Mouse (Mus musculus) kidney, embryonic 15.5 days (tissue): ENCODE results near the gene Tut4. TPM values are rescaled to one million over a fixed set of nuclear protein-coding genes. Genes with fewer than 3 reads are reported as not detected.
A peak's percentile ranks its signal among the peaks of the same experiment; 100 is the strongest.

ENCODE experiments used
- ATAC-seq: fragments of 200-750 bp; cut with Nextera tagmentation; replicated peaks from 2 replicates; pipeline ENCODE4 v1.8.0; 2017; ENCODE audit warnings: moderate TSS enrichment; ENCODE audit not compliant: low FRiP score
- H3K27ac ChIP-seq: fragments of 300-500 bp; sonication (generic); 2 replicates; pipeline ENCODE4 v1.5.1; 2015; ENCODE audit warnings: mild to moderate bottlenecking, inconsistent platforms
- H3K27me3 ChIP-seq: fragments of 300-500 bp; sonication (generic); 2 replicates; pipeline ENCODE4 v1.6.1; 2015; ENCODE audit warnings: inconsistent platforms
- H3K36me3 ChIP-seq: fragments of 300-500 bp; sonication (generic); 2 replicates; pipeline ENCODE4 v1.6.1; 2015; ENCODE audit warnings: inconsistent platforms
- H3K4me1 ChIP-seq: fragments of 300-500 bp; sonication (generic); 2 replicates; pipeline ENCODE4 v1.6.1; 2015; ENCODE audit warnings: inconsistent platforms
- H3K4me2 ChIP-seq: fragments of 300-500 bp; sonication (generic); 2 replicates; pipeline ENCODE4 v1.6.1; 2015; ENCODE audit warnings: moderate library complexity, mild to moderate bottlenecking, inconsistent platforms
- H3K4me3 ChIP-seq: fragments of 300-500 bp; sonication (generic); replicated peaks from 2 replicates; pipeline ENCODE4 v1.5.1; 2015; ENCODE audit warnings: mild to moderate bottlenecking, inconsistent platforms
- H3K9ac ChIP-seq: fragments of 300-500 bp; sonication (generic); 2 replicates; pipeline ENCODE4 v1.6.1; 2015; ENCODE audit warnings: mild to moderate bottlenecking, inconsistent platforms
- H3K9me3 ChIP-seq: fragments of 300-500 bp; sonication (generic); replicated peaks from 2 replicates; pipeline ENCODE4 v1.6.1; 2016; ENCODE audit warnings: inconsistent platforms
- WGBS: fragments of 180-500 bp; shearing (Covaris S2); methylation state at CpG from one replicate; pipeline ENCODE4 v1.1.7; 2015; ENCODE audit warnings: mixed read lengths; 5-methylcytosine and 5-hydroxymethylcytosine counted together
- polyA plus RNA-seq: library from polyadenylated mRNA; unstranded; fragments of >200 nt; fragmentation: Nextera tagmentation; extraction: Ambion mirVana; gene quantifications from 2 replicates; pipeline ENCODE4 v1.2.1, GENCODE M21; 2015

The Tut4 gene
- polyA plus RNA-seq, 1 experiment from 2014 or later = 74.0 TPM

GRCm38 (mm10) chr4:108438082-108438840 is 21.0 kb upstream of the Tut4 start:
- H3K36me3 ChIP-seq = no peaks in the 10 kb centered on the region
- no peak for ATAC-seq
- H3K9me3 ChIP-seq = no peaks in the 10 kb centered on the region
- H3K9ac ChIP-seq = no peak overlapping the region
- no peak overlapping the region for H3K4me3 ChIP-seq
- H3K27ac ChIP-seq = no peak overlapping the region
- no peaks in the 10 kb centered on the region for H3K27me3 ChIP-seq
- H3K4me1 ChIP-seq = peaks cover 8% of the 10 kb centered on the region
- H3K4me2 ChIP-seq = no peak overlapping the region
- 62% methylated on average over 6 of the region's 6 CpGs for WGBS

- no peaks in the 10 kb centered on the region for H3K4me1 ChIP-seq
- no peaks in the 10 kb centered on the region for H3K36me3 ChIP-seq
- whole genome bisulfite sequencing = 84% methylated on average over 7 of the region's 7 CpGs
- no peak overlapping the region for H3K9ac ChIP-seq
- no peak overlapping the region for H3K4me2 ChIP-seq
- H3K27me3 ChIP-seq = no peaks in the 10 kb centered on the region
- no peak overlapping the region for H3K4me3 ChIP-seq
- H3K27ac ChIP-seq = no peak overlapping the region
- H3K9me3 ChIP-seq = no peaks in the 10 kb centered on the region
- no peak for ATAC-seq
Observed at GRCm38 (mm10) chr4:108448091-108448490, 11.1 kb upstream of the Tut4 start.

GRCm38 (mm10) chr4:108456028-108456427 is 3.2 kb upstream of the Tut4 start:
- H3K36me3 ChIP-seq = no peaks in the 10 kb centered on the region
- WGBS = 72% methylated on average over 2 of the region's 2 CpGs
- no peak for ATAC-seq

GRCm38 (mm10) chr4:108458201-108458741 is 955 bp upstream of the Tut4 start:
- peaks cover 12% of the 10 kb centered on the region for H3K4me1 ChIP-seq
- peak overlapping the region; percentile 4; the same call in 1 of the 2 replicates for H3K9ac ChIP-seq
- H3K27me3 ChIP-seq = no peaks in the 10 kb centered on the region
- H3K27ac ChIP-seq = peak overlapping the region; percentile 99
- ATAC-seq = no peak
- H3K4me3 ChIP-seq = peak overlapping the region; percentile 75
- H3K4me2 ChIP-seq = peak overlapping the region; percentile 88
- peaks cover 9% of the 10 kb centered on the region; the same call in 1 of the 2 replicates for H3K36me3 ChIP-seq
- no peaks in the 10 kb centered on the region for H3K9me3 ChIP-seq
- WGBS = 23% methylated on average over 5 of the region's 5 CpGs

More at GRCm38 (mm10) chr4:108456028-108456427, 3.2 kb upstream of the Tut4 start:
- no peaks in the 10 kb centered on the region for H3K9me3 ChIP-seq
- no peaks in the 10 kb centered on the region for H3K27me3 ChIP-seq
- H3K9ac ChIP-seq = no peak overlapping the region
- H3K4me2 ChIP-seq = no peak overlapping the region
- peaks cover 8% of the 10 kb centered on the region for H3K4me1 ChIP-seq
- H3K27ac ChIP-seq = no peak overlapping the region
- H3K4me3 ChIP-seq = no peak overlapping the region

- peak overlapping the region; percentile 88 for H3K4me2 ChIP-seq
- H3K9ac ChIP-seq = peak overlapping the region; percentile 90
- peak; percentile 60 for ATAC-seq
- WGBS = under 1% methylated on average over 58 of the region's 59 CpGs
- peak overlapping the region; percentile 75 for H3K4me3 ChIP-seq
- H3K4me1 ChIP-seq = peaks cover 15% of the 10 kb centered on the region
- H3K9me3 ChIP-seq = no peaks in the 10 kb centered on the region
- no peaks in the 10 kb centered on the region for H3K27me3 ChIP-seq
- peak overlapping the region; percentile 99 for H3K27ac ChIP-seq
- H3K36me3 ChIP-seq = peaks cover 9% of the 10 kb centered on the region; the same call in 1 of the 2 replicates
Observed at GRCm38 (mm10) chr4:108460156-108460923, 1.1 kb downstream of the Tut4 start.

- no peak for ATAC-seq
- H3K9ac ChIP-seq = peak overlapping the region; percentile 90; the same call in 1 of the 2 replicates
Observed at GRCm38 (mm10) chr4:108461262-108461903, 2.2 kb downstream of the Tut4 start.

GRCm38 (mm10) chr4:108473586-108473985 is 14.4 kb downstream of the Tut4 start:
- H3K9me3 ChIP-seq = no peaks in the 10 kb centered on the region
- H3K4me1 ChIP-seq = 0 out of 2 replicates have a peak, but pooled peaks cover 3% of the 10 kb centered on the region
- no peak overlapping the region for H3K27ac ChIP-seq
- peaks cover 2% of the 10 kb centered on the region; the same call in 1 of the 2 replicates for H3K36me3 ChIP-seq
- no peak overlapping the region for H3K4me2 ChIP-seq
- H3K27me3 ChIP-seq = no peaks in the 10 kb centered on the region
- H3K4me3 ChIP-seq = no peak overlapping the region
- no peak overlapping the region for H3K9ac ChIP-seq
- WGBS = 66% methylated on average over 2 of the region's 2 CpGs
- no peak for ATAC-seq

More at GRCm38 (mm10) chr4:108461262-108461903, 2.2 kb downstream of the Tut4 start:
- Histone ChIP-seq H3K9me3 (no peaks in the 10 kb centered on the region), H3K36me3 (peaks cover 16% of the 10 kb centered on the region), H3K4me2 (peak overlapping the region; percentile 88), H3K4me1 (peaks cover 15% of the 10 kb centered on the region), H3K4me3 (peak overlapping the region; percentile 75), H3K27me3 (no peaks in the 10 kb centered on the region), H3K27ac (no peak overlapping the region)
- 40% methylated on average over 5 of the region's 5 CpGs for WGBS

- Histone ChIP-seq H3K9ac (no peak overlapping the region), H3K36me3 (peaks cover 59% of the 10 kb centered on the region), H3K9me3 (0 out of 2 replicates have a peak, but pooled peaks cover 2% of the 10 kb centered on the region), H3K4me1 (no peaks in the 10 kb centered on the region), H3K4me3 (no peak overlapping the region), H3K27ac (no peak overlapping the region), H3K4me2 (no peak overlapping the region), H3K27me3 (no peaks in the 10 kb centered on the region)
- no peak for ATAC-seq
Observed at GRCm38 (mm10) chr4:108482776-108483175, 23.6 kb downstream of the Tut4 start.

GRCm38 (mm10) chr4:108484230-108484629 is 25.0 kb downstream of the Tut4 start:
- Histone ChIP-seq H3K27me3 (no peaks in the 10 kb centered on the region), H3K27ac (no peak overlapping the region), H3K4me1 (no peaks in the 10 kb centered on the region), H3K4me2 (no peak overlapping the region), H3K9me3 (0 out of 2 replicates have a peak, but pooled peaks cover 2% of the 10 kb centered on the region), H3K9ac (no peak overlapping the region), H3K36me3 (peaks cover 62% of the 10 kb centered on the region), H3K4me3 (no peak overlapping the region)
- WGBS = 93% methylated on average over 4 of the region's 4 CpGs
- ATAC-seq = no peak

GRCm38 (mm10) chr4:108503023-108503422 is 43.8 kb downstream of the Tut4 start:
- no peaks in the 10 kb centered on the region for H3K4me1 ChIP-seq
- H3K27me3 ChIP-seq = no peaks in the 10 kb centered on the region
- WGBS = 88% methylated on average over 2 of the region's 2 CpGs
- no peak overlapping the region for H3K4me3 ChIP-seq
- no peak overlapping the region for H3K27ac ChIP-seq
- no peaks in the 10 kb centered on the region for H3K9me3 ChIP-seq
- no peak overlapping the region for H3K9ac ChIP-seq
- no peak for ATAC-seq
- no peak overlapping the region for H3K4me2 ChIP-seq
- H3K36me3 ChIP-seq = peaks cover 53% of the 10 kb centered on the region

- Histone ChIP-seq H3K27me3 (no peaks in the 10 kb centered on the region), H3K4me1 (no peaks in the 10 kb centered on the region), H3K36me3 (peaks cover 35% of the 10 kb centered on the region), H3K27ac (no peak overlapping the region), H3K4me2 (no peak overlapping the region), H3K9ac (no peak overlapping the region), H3K9me3 (no peaks in the 10 kb centered on the region), H3K4me3 (no peak overlapping the region)
- WGBS = 65% methylated on average over 2 of the region's 2 CpGs
- no peak for ATAC-seq
Observed at GRCm38 (mm10) chr4:108539701-108540100, 80.5 kb downstream of the Tut4 start.
